Mouse (Mus musculus) gastrocnemius, postnatal 14 days (tissue): ENCODE data around the gene N4bp2. TPM values are rescaled to one million over a fixed set of nuclear protein-coding genes. Genes with fewer than 3 reads are reported as not detected.

Experiments
- total RNA-seq, 2 experiments: library from RNA; stranded (reverse); gene quantifications; 2 replicates each; pipeline ENCODE4 v1.2.3; 2021

Gene N4bp2
- total RNA-seq, 2 experiments from 2014 or later: 14.4 to 16.3 TPM

Other genes with a start within 250 kb of the N4bp2 start
- gene Smim14, start 226.3 kb upstream of the N4bp2 start, total RNA-seq: 10 to 100 TPM; 34.7 to 39.4 TPM
- gene Ube2k, start 226.3 kb upstream of the N4bp2 start, total RNA-seq: 10 to 100 TPM; 60.9 to 61.8 TPM
- 10 to 100 TPM; 40.6 to 42.9 TPM for gene Pds5a, start 65.2 kb upstream of the N4bp2 start, total RNA-seq
- gene Rhoh, start 97.7 kb downstream of the N4bp2 start, total RNA-seq: 1 to 10 TPM in 1 of 2 experiments, under 1 TPM in 1; 0.29 to 1.0 TPM
- gene Chrna9, start 171.4 kb downstream of the N4bp2 start, total RNA-seq: 1 to 10 TPM; 3.9 to 6.8 TPM
- under 1 TPM; 0.21 to 0.22 TPM for gene 9130230L23Rik, start 240.8 kb downstream of the N4bp2 start, total RNA-seq